Mouse (Mus musculus) midbrain, postnatal 0 days (tissue): ENCODE data around the gene Sat2. TPM values are rescaled to one million over a fixed set of nuclear protein-coding genes. Genes with fewer than 3 reads are reported as not detected.

Experiments
- ATAC-seq: fragments of 200-750 bp; cut with Nextera tagmentation; 2 replicates; pipeline ENCODE4 v1.8.0; 2017; ENCODE audit warnings: moderate number of reproducible peaks, mild to moderate bottlenecking, moderate TSS enrichment, moderate library complexity; ENCODE audit not compliant: low FRiP score
- DNase-seq: peaks from one replicate; pipeline ENCODE4 v3.0.0-alpha.2; 2015; ENCODE audit warnings: low spot score
- H3K27ac ChIP-seq: fragments of 300-500 bp; sonication (generic); 2 replicates; pipeline ENCODE4 v1.5.1; 2014; ENCODE audit warnings: low read depth, mild to moderate bottlenecking, low read length, mixed read lengths
- H3K27me3 ChIP-seq: fragments of 300-500 bp; sonication (generic); 2 replicates; pipeline ENCODE4 v1.6.1; 2014; ENCODE audit warnings: low read length, control low read depth, mixed read lengths; ENCODE audit not compliant: insufficient read depth
- H3K36me3 ChIP-seq: fragments of 300-500 bp; sonication (generic); 2 replicates; pipeline ENCODE4 v1.6.1; 2014; ENCODE audit warnings: low read length, control low read depth, mixed read lengths; ENCODE audit not compliant: insufficient read depth
- H3K4me1 ChIP-seq: fragments of 300-500 bp; sonication (generic); 2 replicates; pipeline ENCODE4 v1.6.1; 2014; ENCODE audit warnings: mild to moderate bottlenecking, control low read depth, antibody characterized with exemption, low read length, mixed read lengths; ENCODE audit not compliant: insufficient read depth
- H3K4me2 ChIP-seq: fragments of 300-500 bp; sonication (generic); 2 replicates; pipeline ENCODE4 v1.6.1; 2014; ENCODE audit warnings: low read depth, mild to moderate bottlenecking, low read length, mixed read lengths; ENCODE audit not compliant: poor library complexity, severe bottlenecking
- H3K4me3 ChIP-seq: fragments of 300-500 bp; sonication (generic); 2 replicates; pipeline ENCODE4 v1.5.1; 2014; ENCODE audit warnings: low read depth, mild to moderate bottlenecking, low read length, moderate library complexity
- H3K9ac ChIP-seq: fragments of 300-500 bp; sonication (generic); replicated peaks from 2 replicates; pipeline ENCODE4 v1.6.1; 2014; ENCODE audit warnings: mild to moderate bottlenecking, low read length, moderate library complexity, mixed read lengths; ENCODE audit not compliant: poor library complexity, severe bottlenecking
- H3K9me3 ChIP-seq: fragments of 300-500 bp; sonication (generic); 2 replicates; pipeline ENCODE4 v1.6.1; 2016; ENCODE audit warnings: low read length, control low read depth
- CTCF ChIP-seq: IDR thresholded peaks from 2 replicates; pipeline ENCODE4 v1.5.1; 2016; ENCODE audit warnings: antibody characterized with exemption, mild to moderate bottlenecking
- WGBS: fragments of 180-500 bp; shearing (Covaris S2); extraction: QIAGEN DNeasy Blood & Tissue Kit; methylation state at CpG from one replicate; pipeline ENCODE4 v1.1.7; 2014; 5-methylcytosine and 5-hydroxymethylcytosine counted together
- polyA plus RNA-seq: library from polyadenylated mRNA; unstranded; fragments of >200 nt; fragmentation: Nextera tagmentation; extraction: Ambion mirVana; gene quantifications from 2 replicates; pipeline ENCODE4 v1.2.1, GENCODE M21; 2015
- total RNA-seq: library from RNA; depleted of rRNA; stranded (reverse); fragments of >200 nt; gene quantifications from 2 replicates; pipeline ENCODE4 v1.2.3, GENCODE M21; 2014

Sat2 gene
- total and polyA plus RNA-seq, 2 experiments from 2014 or later: 13.3 to 29.9 TPM

GRCm38 (mm10) chr11:69632284-69633089, 10.7 kb downstream of the Sat2 start, which contains the start of gene Fxr2:
Gene Fxr2, plus strand, starts transcription at chr11:69632990.
- WGBS: 0% methylated on average over 32 of the region's 56 CpGs
- DNase-seq: peak; percentile 100
- Histone ChIP-seq H3K36me3 (no peaks in the 10 kb centered on the region), H3K9ac (peak within 1 kb of the TSS; percentile 98), H3K27ac (peak within 1 kb of the TSS; percentile 89), H3K4me1 (no peaks in the 10 kb centered on the region), H3K4me3 (peak within 1 kb of the TSS; percentile 94), H3K9me3 (no peaks in the 10 kb centered on the region), H3K27me3 (no peaks in the 10 kb centered on the region), H3K4me2 (peak within 1 kb of the TSS; percentile 55)
- peak; percentile 90 for TF ChIP-seq CTCF
- ATAC-seq: peak; percentile 99

- no peak for TF ChIP-seq CTCF
These were observed 11.5 kb downstream of the Sat2 start for GRCm38 (mm10) chr11:69633128-69633866.

DNA sequence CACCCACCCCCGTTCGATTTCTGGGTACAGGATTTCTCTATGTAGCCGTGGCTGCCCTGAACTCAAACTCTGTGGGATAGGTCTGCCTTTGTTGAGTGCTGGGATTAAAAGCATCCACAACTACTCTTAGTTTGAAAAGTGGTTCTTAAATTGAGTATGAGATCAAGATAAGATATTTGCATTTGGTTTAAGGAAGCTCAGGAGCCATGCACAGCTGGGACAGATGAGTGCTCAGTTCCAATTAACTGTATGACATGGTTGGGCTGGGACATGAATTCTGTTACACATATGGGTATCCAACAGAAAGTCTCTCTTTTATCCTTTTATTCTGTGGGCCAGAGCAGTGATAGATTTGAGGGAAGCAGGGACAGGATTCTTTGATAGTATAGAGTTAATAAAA, 13.6 kb downstream of the Sat2 start:
- TF ChIP-seq CTCF: no peak
- Histone ChIP-seq H3K27me3 (no peaks in the 10 kb centered on the region), H3K4me1 (no peaks in the 10 kb centered on the region), H3K4me2 (no peak overlapping the region), H3K36me3 (peaks cover 10% of the 10 kb centered on the region), H3K27ac (no peak overlapping the region), H3K9me3 (no peaks in the 10 kb centered on the region), H3K4me3 (no peak overlapping the region), H3K9ac (no peak overlapping the region)
- 84% methylated on average over 3 of the region's 3 CpGs for WGBS
- no peak for ATAC-seq
- DNase-seq: no peak

More at GRCm38 (mm10) chr11:69633128-69633866, 11.5 kb downstream of the Sat2 start:
- H3K4me2 ChIP-seq: peak overlapping the region; percentile 55
- no peaks in the 10 kb centered on the region for H3K9me3 ChIP-seq
- peak overlapping the region; percentile 89 for H3K27ac ChIP-seq
- H3K4me3 ChIP-seq: peak overlapping the region; percentile 94
- ATAC-seq (peak; percentile 35), DNase-seq (peak; percentile 28)
- H3K9ac ChIP-seq: peak overlapping the region; percentile 98
- no peaks in the 10 kb centered on the region for H3K36me3 ChIP-seq
- H3K27me3 ChIP-seq: no peaks in the 10 kb centered on the region
- H3K4me1 ChIP-seq: no peaks in the 10 kb centered on the region
- under 1% methylated on average over 30 of the region's 50 CpGs for WGBS

GRCm38 (mm10) chr11:69645860-69646259, 24.0 kb downstream of the Sat2 start:
- WGBS: 92% methylated on average over 5 of the region's 5 CpGs
- Histone ChIP-seq H3K9ac (no peak overlapping the region), H3K4me2 (no peak overlapping the region), H3K27ac (no peak overlapping the region), H3K36me3 (peaks cover 75% of the 10 kb centered on the region), H3K4me3 (no peak overlapping the region), H3K9me3 (no peaks in the 10 kb centered on the region), H3K4me1 (no peaks in the 10 kb centered on the region), H3K27me3 (no peaks in the 10 kb centered on the region)
- no peak for DNase-seq
- TF ChIP-seq CTCF: no peak
- no peak for ATAC-seq

DNA sequence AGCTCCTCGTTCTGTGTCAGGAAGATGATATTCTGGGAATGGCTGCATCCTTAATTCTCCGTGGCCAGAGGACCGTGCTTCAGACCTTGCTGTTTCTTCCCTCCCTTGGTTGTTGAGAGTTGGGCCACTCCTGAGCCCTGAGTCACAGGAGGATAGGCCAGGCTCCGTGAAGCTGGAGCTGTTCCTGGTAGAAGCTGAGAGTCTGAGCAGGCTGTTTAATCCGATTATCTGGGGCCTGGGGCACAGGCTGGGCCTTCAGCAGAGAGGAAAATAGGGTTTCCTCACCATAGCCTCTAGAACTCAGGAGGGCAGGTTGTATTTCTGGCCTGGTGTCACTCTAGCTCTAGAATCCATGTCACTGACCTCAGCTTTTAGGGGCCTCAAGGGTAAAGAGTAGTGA, 31.6 kb downstream of the Sat2 start:
- no peak for DNase-seq
- no peak overlapping the region; the same call in 1 of the 2 replicates for H3K9ac ChIP-seq
- H3K4me1 ChIP-seq: 0 out of 2 replicates have a peak, but pooled peaks cover 4% of the 10 kb centered on the region
- 43% methylated on average over 5 of the region's 5 CpGs for WGBS
- no peak for TF ChIP-seq CTCF
- H3K27ac ChIP-seq: no peak overlapping the region
- ATAC-seq: no peak
- H3K27me3 ChIP-seq: no peaks in the 10 kb centered on the region
- H3K4me2 ChIP-seq: no peak overlapping the region
- H3K36me3 ChIP-seq: peaks cover 56% of the 10 kb centered on the region
- no peak overlapping the region for H3K4me3 ChIP-seq
- no peaks in the 10 kb centered on the region for H3K9me3 ChIP-seq

DNA sequence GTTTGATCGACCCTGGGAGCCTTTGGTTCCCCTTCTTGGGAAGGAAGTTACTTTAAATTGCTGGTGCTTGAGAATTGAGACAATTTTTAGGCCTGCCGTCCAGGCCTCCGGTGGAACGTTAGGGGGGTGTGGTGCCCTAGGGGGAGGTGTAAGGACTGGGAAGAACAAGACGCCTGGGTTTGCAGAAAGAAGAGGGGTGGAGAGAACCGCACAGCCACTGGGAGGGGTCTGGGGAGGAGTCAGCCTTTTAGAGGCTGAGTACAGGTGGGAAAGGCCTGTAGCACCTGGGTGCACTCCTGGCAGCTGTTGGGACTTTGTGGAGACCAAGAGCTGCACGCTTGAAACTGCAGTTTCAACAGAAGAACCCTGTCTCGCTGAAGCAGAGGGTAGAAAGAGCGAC, 32.9 kb downstream of the Sat2 start:
- Histone ChIP-seq H3K4me2 (no peak overlapping the region), H3K4me1 (0 out of 2 replicates have a peak, but pooled peaks cover 4% of the 10 kb centered on the region), H3K9me3 (no peaks in the 10 kb centered on the region), H3K4me3 (no peak overlapping the region), H3K36me3 (peaks cover 51% of the 10 kb centered on the region), H3K9ac (no peak overlapping the region), H3K27me3 (no peaks in the 10 kb centered on the region), H3K27ac (no peak overlapping the region)
- no peak for ATAC-seq
- 50% methylated on average over 9 of the region's 9 CpGs for WGBS
- no peak for DNase-seq
- TF ChIP-seq CTCF: no peak
